Mouse (Mus musculus) ZHBTc4 (cell line): ENCODE measurements at regions not wholly inside any gene's neighbourhood (a gene's known extent, or its start where the extent isn't known, plus 50 kb on each side); places are given as distances from the start of the nearest gene placed in this dataset.

Experiments
- DNase-seq: peaks from one replicate; pipeline ENCODE4 v3.0.0-alpha.2; 2011; ENCODE audit warnings: low read depth, low spot score

DNA sequence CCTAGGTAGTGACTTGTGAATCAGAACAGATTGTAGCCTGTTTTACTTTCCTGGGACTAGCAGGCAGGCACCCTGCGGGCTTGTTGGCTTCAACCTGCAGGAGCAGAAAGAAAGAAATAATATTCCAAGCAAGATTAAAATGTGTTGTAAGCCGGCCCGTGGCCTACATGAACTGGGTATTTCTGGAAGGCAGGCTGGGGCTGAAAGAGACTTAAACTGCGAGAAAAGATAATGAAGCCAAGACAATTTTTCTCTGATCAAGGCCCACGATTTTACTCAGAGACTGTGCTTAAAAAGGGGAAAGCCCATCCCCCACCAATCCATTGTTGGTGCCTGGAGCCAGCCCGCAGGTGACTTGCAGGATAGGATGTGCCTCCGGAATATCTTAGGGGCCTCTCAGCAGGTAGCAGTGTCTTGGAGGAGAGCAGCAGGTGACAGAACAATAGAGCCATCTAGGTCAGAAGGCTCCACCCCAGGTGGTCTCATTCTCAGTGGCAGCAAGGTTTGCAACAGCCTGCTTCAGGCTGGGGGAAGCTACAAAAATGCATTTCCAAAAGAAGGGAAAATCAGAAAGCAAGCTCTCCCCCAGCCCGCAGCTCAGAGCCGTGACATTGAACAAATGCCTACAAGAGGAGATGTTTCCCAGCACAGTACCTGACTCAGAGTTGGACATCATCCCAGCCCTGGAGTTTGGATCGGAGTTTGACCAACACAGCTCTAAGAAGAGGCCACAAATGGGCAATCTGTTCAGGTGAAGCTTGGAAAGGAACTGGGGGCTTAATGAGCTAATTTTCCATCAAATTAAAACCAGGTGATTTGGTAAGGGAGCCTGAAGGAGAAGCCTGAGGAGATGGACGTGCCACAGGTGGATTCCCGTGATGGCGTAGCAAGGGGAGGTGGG, 121.4 kb upstream of the Slc1a3 start:
- peak; percentile 98 for DNase-seq

DNA sequence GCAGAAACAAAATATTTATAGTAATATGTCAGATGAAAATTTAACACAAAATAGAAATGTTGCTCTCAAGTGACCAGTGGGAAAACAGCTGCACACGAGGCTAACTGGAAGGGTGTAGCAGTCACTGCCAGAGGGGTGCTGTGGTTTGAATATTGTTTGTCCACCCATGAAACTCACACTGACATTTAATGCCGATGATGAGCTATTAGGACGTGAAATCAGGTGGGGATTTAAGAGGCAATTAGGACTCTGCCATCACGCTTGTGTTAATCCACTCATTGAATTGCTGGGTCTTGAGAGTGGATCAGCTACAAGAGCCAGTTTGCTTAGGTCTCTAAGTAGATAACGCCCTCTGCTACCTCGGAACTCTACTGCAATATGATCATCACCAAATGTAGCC, 114.3 kb upstream of the Slc1a3 start:
- DNase-seq: no peak

DNA sequence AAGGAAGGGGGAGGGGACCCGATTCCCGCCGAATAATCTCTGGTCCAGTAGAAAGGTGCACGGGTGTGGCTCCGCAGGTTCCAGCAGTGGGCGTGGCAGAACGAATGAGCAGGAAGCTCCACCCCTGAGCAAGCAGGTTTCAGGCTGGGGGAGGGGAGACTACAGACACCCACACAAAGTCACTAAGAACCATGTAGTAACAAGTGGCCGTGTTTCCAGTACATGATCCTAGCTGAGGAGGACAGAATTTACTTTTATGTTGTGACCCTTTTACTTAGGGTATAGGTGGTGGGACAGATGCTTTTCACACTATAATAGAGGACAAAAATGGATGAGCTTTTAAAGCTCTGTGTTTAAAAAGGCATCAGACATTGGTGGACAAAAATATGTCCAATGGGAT, 112.2 kb upstream of the Slc1a3 start:
- DNase-seq: peak; percentile 71

DNA sequence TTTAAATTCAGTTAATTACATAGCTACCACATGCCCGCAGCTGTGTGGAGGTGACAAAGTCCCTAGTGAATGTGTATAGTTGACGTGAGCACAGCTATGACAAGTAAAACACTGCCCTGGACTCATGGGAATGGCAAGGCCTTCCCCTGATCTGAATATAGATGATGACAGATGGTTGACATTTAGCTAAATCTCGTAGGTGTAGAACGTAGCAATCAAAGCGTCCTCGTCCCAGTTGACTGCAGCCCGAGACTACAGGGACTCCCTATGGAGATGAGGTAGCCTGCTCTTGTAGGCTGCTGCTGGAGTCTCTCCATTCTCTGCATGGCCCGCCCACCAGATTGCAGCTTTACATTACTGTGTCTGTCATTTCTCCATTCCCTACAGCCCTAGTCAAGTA, 107.0 kb upstream of the Slc1a3 start:
- peak; percentile 53 for DNase-seq

DNA sequence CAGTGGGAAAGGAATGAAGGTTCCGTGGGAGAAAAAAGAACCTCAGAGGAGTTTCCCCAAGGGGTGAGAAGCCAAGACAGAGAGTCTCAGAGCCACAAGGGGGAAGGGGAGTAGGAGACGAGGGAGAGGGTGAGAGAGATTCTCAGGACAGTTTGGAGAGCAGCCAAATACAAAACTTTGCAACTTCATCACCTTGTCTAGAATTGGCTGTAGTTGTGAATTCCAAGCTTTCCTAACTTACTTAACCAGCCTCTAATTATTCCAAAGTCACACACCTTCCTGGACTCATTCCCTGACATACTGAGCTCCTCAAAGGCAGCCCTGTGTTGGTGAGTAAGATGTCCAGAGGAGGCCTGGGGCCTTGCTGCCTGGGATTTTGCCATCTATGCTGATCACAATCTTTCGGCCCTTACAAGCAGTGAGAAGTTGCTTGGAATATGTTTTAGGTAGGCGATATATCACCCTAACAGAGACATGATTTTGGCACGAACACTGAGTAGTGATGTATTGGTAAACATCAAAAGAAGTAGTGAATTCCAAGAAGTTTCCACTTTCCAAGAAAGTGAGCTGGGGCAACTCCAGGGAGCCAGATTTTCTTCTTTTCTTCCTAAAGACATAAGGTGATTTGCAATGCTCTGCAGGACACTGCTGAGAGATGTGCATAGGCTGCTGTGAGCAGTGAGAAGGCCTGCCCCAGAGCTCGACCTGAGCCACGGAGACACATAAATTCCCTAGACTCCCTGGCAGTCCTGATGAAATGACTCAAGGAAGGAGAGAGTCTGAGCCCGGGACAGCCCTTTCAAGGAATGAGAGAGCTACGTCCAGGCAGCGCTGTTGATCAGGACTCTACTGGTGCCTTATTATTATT, 106.2 kb upstream of the Slc1a3 start:
- DNase-seq: no peak

DNA sequence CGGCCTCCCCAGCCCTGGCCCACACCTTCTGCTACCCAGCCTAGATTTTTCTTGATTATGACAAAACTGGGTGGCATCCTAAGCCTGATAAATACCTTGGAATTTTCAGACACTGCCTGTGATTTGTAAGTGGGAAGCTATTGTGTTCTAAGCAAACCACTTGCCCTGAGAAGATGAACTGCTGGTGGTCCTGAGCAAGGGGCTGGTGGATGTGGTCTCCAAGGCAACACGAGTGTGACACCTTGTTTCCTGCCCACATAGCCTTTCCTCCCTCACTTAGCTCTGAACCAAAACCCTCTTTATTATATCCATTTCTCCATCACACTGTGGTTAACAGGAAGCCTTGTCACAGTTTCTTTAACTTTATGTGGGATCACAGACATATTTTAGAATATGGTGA, 105.4 kb upstream of the Slc1a3 start:
- DNase-seq: no peak

DNA sequence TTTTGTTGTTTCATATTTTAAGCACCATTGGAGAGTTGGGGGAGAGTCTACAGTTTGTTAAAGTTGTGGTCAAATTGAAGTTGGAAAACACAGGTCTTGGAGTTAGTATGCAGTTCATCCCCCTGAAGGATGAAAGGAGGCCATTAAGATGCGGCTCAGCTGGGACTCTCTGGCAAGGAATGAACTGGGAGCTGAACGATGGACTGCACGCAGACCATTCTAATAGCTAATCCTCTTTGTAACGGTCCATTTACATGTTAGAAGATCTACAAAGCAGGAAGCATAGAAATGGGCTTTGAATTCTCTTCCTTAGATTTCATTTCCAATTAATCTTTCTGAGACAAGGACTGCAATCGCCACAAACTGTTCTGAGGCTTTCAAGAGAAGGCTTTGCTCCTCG, 104.7 kb upstream of the Slc1a3 start:
- no peak for DNase-seq

DNA sequence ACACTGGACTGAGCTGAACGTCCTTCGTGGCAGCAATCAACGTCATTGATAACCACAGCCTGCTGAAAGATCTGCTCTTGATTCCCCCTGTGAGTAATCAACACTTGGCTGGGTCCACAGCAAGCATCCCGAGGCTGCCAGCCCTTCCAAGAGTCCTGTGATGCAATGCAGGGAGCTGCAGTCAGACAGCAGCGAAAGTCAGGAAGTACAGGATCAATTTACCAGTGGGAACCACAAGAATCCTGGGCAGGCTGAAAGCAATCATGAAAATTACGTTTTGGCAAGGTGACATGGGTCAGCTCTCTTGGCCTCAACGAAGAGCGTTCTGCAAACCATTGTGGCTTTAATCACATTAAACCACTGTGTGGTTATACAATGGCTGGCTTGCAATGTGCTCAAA, 95.8 kb upstream of the Slc1a3 start:
- no peak for DNase-seq

DNA sequence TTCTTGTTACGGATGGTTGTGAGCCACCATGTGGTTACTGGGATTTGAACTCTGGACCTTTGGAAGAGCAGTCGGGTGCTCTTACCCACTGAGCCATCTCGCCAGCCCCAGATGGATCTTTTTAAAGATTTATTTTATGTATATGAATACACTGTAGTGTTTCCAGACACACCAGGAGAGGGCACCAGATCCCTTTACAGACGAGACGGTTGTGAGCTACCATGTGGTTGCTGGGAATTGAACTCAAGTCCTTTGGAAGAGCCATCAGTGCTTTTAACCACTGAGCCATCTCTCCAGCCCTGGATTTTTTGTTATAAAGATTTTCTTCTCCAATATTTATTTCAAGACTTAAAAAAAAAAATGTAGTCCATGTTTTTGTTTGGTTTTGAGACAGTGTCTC, 95.0 kb upstream of the Slc1a3 start:
- DNase-seq: peak; percentile 75

DNA sequence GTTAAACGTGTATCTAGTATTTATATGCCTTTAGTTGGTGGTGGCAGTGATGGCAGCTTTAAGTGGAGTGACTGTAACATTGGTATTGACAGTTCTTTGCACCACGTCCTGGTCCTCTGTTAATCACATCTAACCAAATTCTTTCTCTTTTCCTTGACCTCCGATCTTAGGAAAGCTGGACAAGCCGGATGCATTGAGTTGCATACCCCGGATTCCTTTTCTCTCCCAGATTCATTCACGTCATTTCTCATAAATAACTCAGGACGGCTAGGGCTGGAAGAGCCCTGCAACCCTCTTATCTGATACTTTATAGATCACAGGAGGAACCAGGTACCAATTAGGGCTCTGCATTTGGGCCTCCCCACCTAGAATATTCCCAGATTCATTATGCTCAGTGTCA, 91.5 kb upstream of the Slc1a3 start:
- DNase-seq: no peak

DNA sequence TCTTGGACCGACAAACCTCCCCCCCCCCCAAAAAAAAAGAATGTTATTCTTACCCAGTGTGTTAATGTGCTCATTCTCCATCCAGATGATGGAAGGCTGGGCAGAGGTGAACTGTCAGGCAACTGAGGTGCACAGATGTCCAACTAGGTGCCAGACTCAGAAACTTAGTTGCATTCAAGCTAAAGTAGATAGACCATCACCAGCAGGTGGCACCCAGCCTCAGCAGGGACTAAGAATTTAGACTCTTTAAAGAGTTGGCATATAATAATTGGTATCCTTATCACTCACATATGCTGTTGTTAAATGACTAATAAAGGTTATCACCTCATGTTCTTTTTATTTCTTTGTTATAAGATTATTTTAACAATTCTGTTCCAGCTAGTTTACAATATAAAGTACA, 86.5 kb upstream of the Slc1a3 start:
- no peak for DNase-seq

DNA sequence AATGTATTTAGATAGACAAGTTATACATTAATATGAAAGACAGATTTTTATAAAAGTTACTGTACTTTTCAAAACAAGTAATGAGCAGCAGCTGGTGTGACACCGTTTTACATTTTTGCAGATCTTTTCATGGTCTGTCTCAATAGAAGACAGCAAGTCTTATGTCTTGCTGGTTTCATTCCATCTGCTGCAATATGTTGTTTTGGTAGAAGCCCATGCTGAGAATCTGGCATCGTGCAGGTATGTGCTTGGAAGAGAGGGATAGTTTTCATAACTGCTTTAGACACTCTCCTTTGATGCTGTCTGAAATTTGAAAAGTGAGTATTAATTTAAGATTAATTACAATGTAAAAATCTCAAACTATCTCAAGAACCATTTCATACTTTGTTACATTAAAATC, 81.5 kb upstream of the Slc1a3 start:
- no peak for DNase-seq

DNA sequence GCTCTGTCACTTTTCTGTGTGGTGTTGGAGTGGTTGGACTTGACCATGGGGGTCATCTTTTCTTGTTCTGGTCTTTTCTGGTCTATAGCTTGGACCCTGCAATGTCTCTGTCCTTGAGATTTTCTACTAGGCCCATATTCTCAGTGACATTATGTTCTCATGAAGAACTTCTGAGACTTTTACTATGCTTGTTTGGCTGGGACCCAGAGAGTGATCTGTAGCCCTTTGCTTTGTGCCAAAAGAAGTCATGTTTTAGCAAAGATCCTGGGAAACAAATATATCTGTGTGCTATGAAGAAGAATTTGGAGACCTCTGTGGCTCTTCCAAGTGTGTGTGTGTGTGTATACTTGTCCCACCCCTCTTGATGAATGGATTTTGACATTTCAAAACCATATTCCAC, 79.4 kb upstream of the Slc1a3 start:
- DNase-seq: no peak

DNA sequence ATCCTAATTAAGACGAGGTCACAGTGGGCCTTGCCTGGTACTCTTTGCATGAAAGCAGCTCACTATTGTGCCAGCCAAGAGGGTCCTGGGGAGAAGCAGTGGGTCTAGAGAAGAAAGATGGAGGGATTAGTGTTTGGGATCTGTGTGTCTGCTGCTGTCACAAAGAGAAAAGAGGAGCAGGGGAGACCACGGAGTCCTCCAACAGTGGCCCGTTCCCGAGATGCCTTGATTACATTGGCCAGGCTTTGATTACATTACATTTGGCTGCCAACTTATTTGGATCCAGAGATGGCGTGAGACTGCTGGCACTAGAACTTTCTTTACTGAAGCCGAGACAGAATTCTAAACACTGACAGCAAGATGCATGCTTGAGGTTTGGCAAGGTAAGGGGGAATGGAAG, 78.4 kb upstream of the Slc1a3 start:
- no peak for DNase-seq

DNA sequence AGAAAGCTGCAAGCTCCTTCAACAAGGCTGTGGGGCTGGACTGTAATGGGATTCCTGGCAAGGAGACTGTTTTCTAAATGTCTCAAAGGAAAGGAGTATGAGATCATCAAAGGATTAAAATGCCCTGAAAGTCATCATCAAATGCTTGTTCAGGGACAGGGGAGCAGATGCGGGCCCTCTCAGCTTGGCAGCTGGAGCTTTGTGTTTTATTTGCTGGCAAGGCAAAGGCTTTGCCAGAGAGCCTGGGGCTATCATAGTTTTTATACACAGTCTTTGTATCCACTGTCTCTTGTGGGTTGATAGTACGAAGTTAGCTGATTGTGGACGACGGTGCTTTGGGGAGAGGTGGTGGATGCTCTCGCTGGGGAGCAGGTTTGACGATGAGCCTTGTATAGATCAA, 75.0 kb upstream of the Slc1a3 start:
- DNase-seq: no peak

DNA sequence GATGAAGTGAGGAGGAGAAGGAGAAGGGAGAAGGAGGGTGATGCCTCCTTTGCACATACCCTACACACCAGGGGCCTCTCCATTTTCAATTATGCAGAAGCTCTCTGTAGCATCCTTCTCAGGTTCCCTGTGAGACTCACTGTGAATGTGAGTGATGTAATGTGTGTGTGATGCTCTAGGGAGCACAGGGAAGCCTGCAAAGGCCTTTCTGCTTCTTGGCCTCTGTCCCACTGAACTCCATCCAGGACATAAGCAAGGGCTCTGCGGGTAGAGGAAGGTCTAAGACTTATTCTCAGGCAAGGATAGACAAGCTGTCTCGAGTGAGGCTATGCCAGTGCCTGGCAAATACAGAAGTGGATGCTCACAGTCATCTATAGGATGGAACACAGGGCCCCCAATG, 73.0 kb upstream of the Slc1a3 start:
- no peak for DNase-seq

DNA sequence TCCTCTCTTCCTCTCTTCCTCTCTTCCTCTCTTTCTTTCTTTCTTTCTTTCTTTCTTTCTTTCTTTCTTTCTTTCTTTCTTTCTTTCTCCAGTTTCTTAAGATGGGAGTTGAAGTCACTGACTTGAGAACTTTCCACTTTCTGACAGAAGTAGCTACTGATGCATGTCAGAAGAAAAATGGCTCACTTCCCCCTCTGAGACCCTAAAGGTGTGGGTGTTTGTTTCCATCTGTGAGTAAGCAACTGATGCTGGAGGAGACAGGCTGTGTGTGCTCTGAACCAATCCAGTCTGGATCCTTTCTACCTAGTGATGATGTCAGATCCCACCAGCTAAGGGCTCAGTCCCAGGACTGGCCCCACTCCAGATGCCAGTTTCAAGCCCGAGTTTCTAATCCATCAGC, 72.5 kb upstream of the Slc1a3 start:
- DNase-seq: no peak

DNA sequence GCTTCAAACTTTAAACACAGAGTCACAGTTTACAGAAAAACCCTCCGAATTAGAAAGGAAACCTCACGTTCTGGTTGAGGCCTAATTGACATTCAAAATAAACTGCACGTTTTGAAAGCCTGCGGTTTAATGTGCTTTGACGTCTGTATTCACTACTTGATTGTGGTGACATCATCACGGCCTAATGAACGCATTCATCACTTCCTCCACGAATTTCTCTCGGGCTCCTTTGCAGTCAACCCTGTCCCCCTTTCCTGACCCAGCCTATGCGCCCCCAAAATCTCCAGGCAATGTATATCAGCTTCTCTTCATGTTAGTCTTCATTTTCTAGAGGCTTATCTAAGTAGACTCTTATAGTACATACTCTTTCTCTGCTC, 71.6 kb upstream of the Slc1a3 start:
- no peak for DNase-seq

DNA sequence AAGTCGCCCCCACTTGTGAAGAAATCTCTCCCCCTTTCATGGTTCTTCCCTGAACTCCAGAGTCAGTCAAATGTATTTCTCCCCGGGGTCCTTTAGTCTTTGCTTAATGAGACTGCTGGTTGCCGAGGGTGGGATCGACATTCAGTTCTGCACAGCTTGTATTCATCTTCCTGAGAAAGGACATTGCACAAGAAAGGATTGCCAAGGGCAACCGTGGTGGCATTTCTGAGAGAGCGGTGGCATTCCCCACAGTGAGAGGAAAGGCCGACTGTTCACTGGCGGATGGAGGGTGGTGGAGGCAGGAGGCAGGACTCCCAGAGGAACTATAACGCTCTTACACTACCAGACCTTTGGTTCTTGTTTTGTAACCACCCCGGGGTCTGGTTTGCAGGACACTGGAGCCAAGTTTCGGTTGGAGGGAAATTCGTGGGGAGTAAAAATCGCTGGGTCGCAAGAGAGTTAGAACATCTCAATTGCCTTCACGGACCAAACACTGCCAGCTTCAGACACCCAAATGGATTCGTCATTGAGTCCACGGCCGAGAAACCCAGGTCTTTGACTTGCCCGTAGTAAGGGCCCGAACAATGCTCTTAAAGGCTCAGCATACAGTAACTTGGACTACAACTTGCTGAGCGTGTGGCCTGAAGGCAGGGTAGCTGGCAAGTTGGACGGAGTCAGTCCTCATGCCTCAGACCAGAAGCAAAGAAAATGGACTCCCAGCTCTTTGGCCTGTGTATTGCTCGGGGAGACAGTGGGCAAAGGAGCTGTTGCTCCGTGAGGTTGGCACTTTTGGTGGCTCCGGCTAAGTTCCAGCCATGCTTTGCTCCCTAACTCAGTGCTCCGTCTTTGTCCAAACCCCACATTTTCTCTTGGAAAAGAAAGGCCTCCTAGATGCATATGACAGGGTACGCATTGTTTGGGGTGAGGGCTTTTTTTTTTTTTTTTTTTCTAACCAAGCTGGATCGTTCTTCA, 70.9 kb upstream of the Slc1a3 start:
- peak; percentile 53 for DNase-seq

DNA sequence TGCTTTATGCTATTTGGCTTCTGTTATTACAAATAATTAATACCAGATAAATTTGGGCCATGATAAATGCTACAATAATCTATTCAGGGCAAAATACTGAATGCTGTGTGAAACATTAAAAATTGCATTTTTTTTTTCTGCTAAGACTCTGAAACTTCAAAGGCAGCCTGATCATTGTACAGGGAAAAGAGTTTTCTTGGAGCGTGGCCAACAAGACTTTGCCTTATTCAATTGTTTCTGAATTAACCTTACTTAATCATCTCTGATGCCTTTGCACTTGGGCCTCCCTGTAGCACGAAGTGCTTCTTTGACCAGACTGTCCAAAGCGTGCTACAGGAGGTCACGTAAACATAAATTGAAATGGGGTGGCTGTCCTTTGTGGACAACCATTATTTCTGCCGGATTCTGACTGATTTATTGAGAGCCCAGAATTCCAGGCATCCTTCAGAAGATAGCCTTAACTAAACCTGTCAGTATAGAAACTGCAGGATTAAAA, 69.9 kb upstream of the Slc1a3 start:
- DNase-seq: no peak
